12 mouse cellular contexts compared by ENCODE assay signal in genomic region chr11:24370861-24371686, GRCm38 (mm10).
DNase-seq lines count a peak whose midpoint lies in the region; ATAC-seq lines count a peak whose summit lies in the region.
"Had no signal": no experiment of that assay in that cellular context is flagged by ENCODE, and none has a peak within 500 bp of the region (broad histone marks: within the 10 kb centered on the region; RNA-seq: fewer than 3 reads in every experiment).

No protein-coding gene starts in this region.

- H3K27me3 ChIP-seq in forebrain, embryonic 13.5 days: 0 out of 2 replicates have a peak, but pooled peaks cover 6% of the 10 kb centered on the region
- no peaks in the 10 kb centered on the region for H3K27me3 ChIP-seq in limb, embryonic 11.5 days (ENCODE audit: control insufficient read depth, insufficient read depth, low read length)
- peaks cover 13% of the 10 kb centered on the region for H3K27me3 ChIP-seq in neural tube, embryonic 13.5 days
- H3K27me3 ChIP-seq: lung, embryonic 15.5 days had no signal

- no peaks in the 10 kb centered on the region for H3K9me3 ChIP-seq in forebrain, embryonic 13.5 days (replicated peaks)
- no peaks in the 10 kb centered on the region for H3K9me3 ChIP-seq in limb, embryonic 11.5 days (ENCODE audit: control insufficient read depth, low read length)
- no peaks in the 10 kb centered on the region for H3K9me3 ChIP-seq in neural tube, embryonic 13.5 days
- H3K9me3 ChIP-seq: lung, embryonic 15.5 days had no signal

- ATAC-seq in forebrain, embryonic 13.5 days: peak; percentile 67
- ATAC-seq in limb, embryonic 11.5 days (ENCODE audit: insufficient number of reproducible peaks, low FRiP score, low TSS enrichment, low read depth): no peak
- ATAC-seq in neural tube, embryonic 13.5 days (ENCODE audit: low read depth): peak; percentile 70
- no peak for ATAC-seq in megakaryocyte-erythroid progenitor cell, adult 5-6 weeks (replicated peaks; ENCODE audit: low FRiP score, low TSS enrichment, poor library complexity, severe bottlenecking)

- 15% methylated on average over 10 of the region's 10 CpGs for WGBS in forebrain, embryonic 13.5 days
- WGBS in limb, embryonic 11.5 days: 43% methylated on average over 10 of the region's 10 CpGs
- 23% methylated on average over 10 of the region's 10 CpGs for WGBS in neural tube, embryonic 13.5 days

- peak overlapping the region; percentile 95 for H3K27ac ChIP-seq in forebrain, embryonic 13.5 days
- peak overlapping the region; percentile 75 for H3K27ac ChIP-seq in limb, embryonic 11.5 days (replicated peaks; ENCODE audit: low read depth, low read length)
- H3K27ac ChIP-seq in neural tube, embryonic 13.5 days (replicated peaks): peak overlapping the region; percentile 91
- H3K27ac ChIP-seq: lung, embryonic 15.5 days had no signal

- H3K4me1 ChIP-seq in forebrain, embryonic 13.5 days: peaks cover 50% of the 10 kb centered on the region
- peaks cover 22% of the 10 kb centered on the region for H3K4me1 ChIP-seq in limb, embryonic 11.5 days (ENCODE audit: control insufficient read depth, insufficient read depth, low read length)
- peaks cover 44% of the 10 kb centered on the region for H3K4me1 ChIP-seq in neural tube, embryonic 13.5 days (replicated peaks)

- H3K9ac ChIP-seq in forebrain, embryonic 13.5 days: 0 out of 2 replicates have a peak overlapping the region, but pooled peaks have one; percentile 8
- H3K9ac ChIP-seq in limb, embryonic 11.5 days (ENCODE audit: low read length): peak overlapping the region; percentile 38; the same call in 1 of the 2 replicates
- peak overlapping the region; percentile 54 for H3K9ac ChIP-seq in neural tube, embryonic 13.5 days
- H3K9ac ChIP-seq: lung, embryonic 15.5 days had no signal

- no peaks in the 10 kb centered on the region for H3K36me3 ChIP-seq in forebrain, embryonic 13.5 days (ENCODE audit: poor library complexity, severe bottlenecking)
- no peaks in the 10 kb centered on the region for H3K36me3 ChIP-seq in limb, embryonic 11.5 days (ENCODE audit: control insufficient read depth, insufficient read depth, low read length)
- H3K36me3 ChIP-seq in neural tube, embryonic 13.5 days: no peaks in the 10 kb centered on the region
- H3K36me3 ChIP-seq: lung, embryonic 15.5 days had no signal

- peak overlapping the region; percentile 43 for H3K4me2 ChIP-seq in forebrain, embryonic 13.5 days
- H3K4me2 ChIP-seq in limb, embryonic 11.5 days (ENCODE audit: low read depth, severe bottlenecking): peak overlapping the region; percentile 17
- peak overlapping the region; percentile 41 for H3K4me2 ChIP-seq in neural tube, embryonic 13.5 days
- H3K4me2 ChIP-seq: lung, embryonic 15.5 days had no signal

- DNase-seq in heart, adult 11 months: peak; percentile 58
- DNase-seq in heart, adult 8-10 months (ENCODE audit: low spot score): no peak
- no peak for DNase-seq in limb, embryonic 11.5 days (ENCODE audit: low spot score)
- DNase-seq in gastrocnemius, adult 8-10 months (ENCODE audit: low spot score in 2 of 2): no peak
- no peak for DNase-seq in right cerebral cortex, adult 18-20 months
- DNase-seq: cerebellum, adult 11 months; gastrocnemius, postnatal 25 days had no signal

- H3K4me3 ChIP-seq in forebrain, embryonic 13.5 days: no peak overlapping the region
- H3K4me3 ChIP-seq in limb, embryonic 11.5 days (ENCODE audit: low read depth, low read length): no peak overlapping the region
- H3K4me3 ChIP-seq in neural tube, embryonic 13.5 days: no peak overlapping the region
- H3K4me3 ChIP-seq: lung, embryonic 15.5 days; myocyte had no signal

Comparison
In these comparisons a context has a peak if more than half of its experiments do, and no peak if none do; other contexts are left out.
1. ATAC-seq: peak in forebrain, embryonic 13.5 days (single experiment) and neural tube, embryonic 13.5 days (single experiment); none in limb, embryonic 11.5 days (single experiment) and megakaryocyte-erythroid progenitor cell, adult 5-6 weeks (single experiment).
2. Peak in every context shown above with its lines, with median percentiles within 50 percentile points of each other: H3K27ac ChIP-seq, H3K4me2 ChIP-seq and H3K9ac ChIP-seq.